ENCODE assay signal across 8 mouse cellular contexts in the genomic region with DNA sequence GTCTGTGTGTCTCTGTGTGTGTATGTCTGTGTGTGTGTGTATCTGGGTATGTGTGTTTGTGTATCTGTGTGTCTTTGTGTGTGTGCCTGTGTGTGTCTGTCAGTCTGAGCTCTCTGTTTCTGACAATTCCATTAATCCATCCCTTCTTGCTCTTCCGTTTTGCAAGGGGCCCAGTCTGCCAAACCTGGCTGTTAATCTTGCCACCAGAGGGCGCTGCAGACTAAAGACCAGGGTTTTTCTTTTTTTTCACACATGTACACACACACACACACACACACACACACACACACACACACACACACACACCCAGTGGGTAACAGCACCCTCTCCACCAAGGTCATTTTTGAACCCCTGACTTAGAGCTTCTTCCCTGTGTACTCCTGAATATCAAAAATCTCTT.
DNase-seq lines count a peak whose midpoint lies in the region; ATAC-seq lines count a peak whose summit lies in the region.

No protein-coding gene starts in this region.

- DNase-seq in hindbrain, embryonic 14.5 days (ENCODE audit: low spot score): peak; percentile 56
- DNase-seq in 3134 (ENCODE audit: extremely low read depth, insufficient read length, low spot score) (peak; percentile 5), 416B (ENCODE audit: low read depth) (peak; percentile 50)
- peak; percentile 18 for DNase-seq in c-Kit-positive CD71-negative TER-119-negative erythroid progenitor cells, embryonic 14.5 days (ENCODE audit: low read depth)
- peak; percentile 29 to 47 for DNase-seq in layer of hippocampus, postnatal 14 days (ENCODE audit: low spot score in 2 of 2)
- DNase-seq in right cerebral cortex, postnatal 4 days: peak; percentile 80

- no peak overlapping the region for H3K9ac ChIP-seq in hindbrain, embryonic 14.5 days
- H3K9ac ChIP-seq in hindbrain, embryonic 16.5 days (ENCODE audit: low read depth, low read length): no peak overlapping the region

- no peaks in the 10 kb centered on the region for H3K4me1 ChIP-seq in hindbrain, embryonic 14.5 days (replicated peaks; ENCODE audit: control insufficient read depth, insufficient read depth, low read length)
- H3K4me1 ChIP-seq in hindbrain, embryonic 16.5 days (ENCODE audit: control insufficient read depth, insufficient read depth, low read depth, low read length): no peaks in the 10 kb centered on the region

- no peaks in the 10 kb centered on the region for H3K9me3 ChIP-seq in hindbrain, embryonic 14.5 days (ENCODE audit: control insufficient read depth, low read length)
- H3K9me3 ChIP-seq in hindbrain, embryonic 16.5 days (ENCODE audit: control insufficient read depth, low read length): no peaks in the 10 kb centered on the region

- H3K27ac ChIP-seq in hindbrain, embryonic 14.5 days: no peak overlapping the region
- no peak overlapping the region for H3K27ac ChIP-seq in hindbrain, embryonic 16.5 days (ENCODE audit: low read depth, low read length)

- no peak for ATAC-seq in hindbrain, embryonic 14.5 days (ENCODE audit: low FRiP score)
- no peak for ATAC-seq in hindbrain, embryonic 16.5 days
- ATAC-seq in monocyte, adult 5-6 weeks (replicated peaks; ENCODE audit: insufficient number of reproducible peaks, low FRiP score, low TSS enrichment, poor library complexity, severe bottlenecking): no peak

- no peaks in the 10 kb centered on the region for H3K27me3 ChIP-seq in hindbrain, embryonic 14.5 days (ENCODE audit: control insufficient read depth, insufficient read depth, low read length)
- H3K27me3 ChIP-seq in hindbrain, embryonic 16.5 days (replicated peaks; ENCODE audit: control insufficient read depth, insufficient read depth, low read length): no peaks in the 10 kb centered on the region

- H3K4me2 ChIP-seq in hindbrain, embryonic 14.5 days (replicated peaks): no peak overlapping the region
- H3K4me2 ChIP-seq in hindbrain, embryonic 16.5 days (ENCODE audit: low read length): no peak overlapping the region

- WGBS in hindbrain, embryonic 14.5 days: 8% methylated on average over 2 of the region's 2 CpGs
- WGBS in hindbrain, embryonic 16.5 days: 9% methylated on average over 2 of the region's 2 CpGs

- no peak overlapping the region for H3K4me3 ChIP-seq in hindbrain, embryonic 14.5 days (replicated peaks; ENCODE audit: low read length)
- no peak overlapping the region for H3K4me3 ChIP-seq in hindbrain, embryonic 16.5 days (ENCODE audit: low read length)

- H3K36me3 ChIP-seq in hindbrain, embryonic 14.5 days (replicated peaks; ENCODE audit: control insufficient read depth, insufficient read depth): no peaks in the 10 kb centered on the region
- H3K36me3 ChIP-seq in hindbrain, embryonic 16.5 days (ENCODE audit: control insufficient read depth, insufficient read depth, low read length): no peaks in the 10 kb centered on the region

Comparison
In these comparisons a context has a peak if more than half of its experiments do, and no peak if none do; other contexts are left out.
1. DNase-seq: peak in every context shown above with its lines; median percentile 80 in right cerebral cortex, postnatal 4 days; 56 in hindbrain, embryonic 14.5 days; 50 in 416B; 38 in layer of hippocampus, postnatal 14 days; 18 in c-Kit-positive CD71-negative TER-119-negative erythroid progenitor cells, embryonic 14.5 days; 5 in 3134.